Mouse (Mus musculus): ENCODE data around the gene Gucy2f. TPM values are rescaled to one million over a fixed set of nuclear protein-coding genes. Genes with fewer than 3 reads are reported as not detected.

Gucy2f gene
- polyA plus RNA-seq, 1 experiment from 2014 or later: 0.05 TPM

DNA sequence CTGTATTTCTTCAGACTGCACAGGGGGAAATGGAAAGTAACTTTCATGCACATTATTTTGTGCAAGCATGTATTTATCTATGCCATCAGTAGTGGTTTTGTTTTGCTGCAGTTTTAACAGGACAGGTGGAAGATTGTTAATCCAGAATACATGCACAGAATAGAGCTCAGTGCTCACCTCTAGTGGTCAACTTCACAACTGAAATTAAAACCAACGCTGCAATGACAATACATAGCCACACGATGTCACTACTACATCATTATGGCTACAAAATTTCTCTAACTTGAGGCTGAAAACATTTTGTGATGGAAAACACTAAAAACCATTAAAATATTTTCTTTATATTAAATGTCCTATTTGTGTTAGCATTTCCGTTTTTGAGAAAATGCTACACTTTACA is 3.6 kb upstream of the Gucy2f start:
- no peak for ATAC-seq (replicated peaks; ENCODE audit: low FRiP score, low TSS enrichment, low read depth)

DNA sequence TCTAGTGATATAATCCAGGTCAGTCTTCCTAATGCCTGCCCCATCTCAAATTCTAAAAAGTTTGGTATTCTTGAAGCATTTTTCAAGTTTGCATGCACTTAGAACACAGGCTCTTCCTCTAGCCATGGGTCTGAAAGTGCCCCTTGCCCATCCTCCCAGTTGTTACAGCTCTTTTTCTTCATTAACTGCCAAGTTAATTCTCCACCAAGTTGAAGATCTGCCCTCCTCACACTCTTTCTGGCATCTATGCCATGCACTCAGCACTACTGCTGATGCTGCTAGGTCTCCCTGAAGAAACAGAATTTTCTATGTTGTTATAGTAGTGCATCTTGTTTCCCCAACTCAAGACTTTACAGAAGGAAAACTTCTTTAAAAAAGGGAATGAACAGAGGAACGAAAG is 1.2 kb downstream of the Gucy2f start:
- WGBS: 94% methylated on average over 1 of the region's 1 CpGs
- ATAC-seq (replicated peaks; ENCODE audit: low FRiP score, low TSS enrichment, low read depth): no peak
- Histone ChIP-seq H3K27me3 (replicated peaks; ENCODE audit: control insufficient read depth, insufficient read depth, low read length) (0 out of 2 replicates have a peak, but pooled peaks cover 3% of the 10 kb centered on the region), H3K9ac (ENCODE audit: low read length) (no peak overlapping the region), H3K4me3 (ENCODE audit: low read depth, low read length) (no peak overlapping the region), H3K27ac (ENCODE audit: low read depth) (no peak overlapping the region), H3K4me1 (replicated peaks; ENCODE audit: control insufficient read depth, insufficient read depth, low read length) (no peaks in the 10 kb centered on the region), H3K9me3 (ENCODE audit: control insufficient read depth, low read length) (no peaks in the 10 kb centered on the region), H3K4me2 (ENCODE audit: low read length) (no peak overlapping the region), H3K36me3 (ENCODE audit: control insufficient read depth, insufficient read depth, low read length) (no peaks in the 10 kb centered on the region)
- DNase-seq (ENCODE audit: low spot score): no peak

More for the DNA sequence above, 3.6 kb upstream of the Gucy2f start:
- no peaks in the 10 kb centered on the region for H3K36me3 ChIP-seq (ENCODE audit: control insufficient read depth, insufficient read depth, low read length)
- H3K9me3 ChIP-seq (ENCODE audit: control insufficient read depth, low read length): no peaks in the 10 kb centered on the region
- DNase-seq (ENCODE audit: low spot score): peak; percentile 52
- no peak overlapping the region for H3K4me2 ChIP-seq (ENCODE audit: low read length)
- no peak overlapping the region for H3K4me3 ChIP-seq (ENCODE audit: low read depth, low read length)
- H3K4me1 ChIP-seq (replicated peaks; ENCODE audit: control insufficient read depth, insufficient read depth, low read length): no peaks in the 10 kb centered on the region
- H3K27me3 ChIP-seq (replicated peaks; ENCODE audit: control insufficient read depth, insufficient read depth, low read length): 0 out of 2 replicates have a peak, but pooled peaks cover 3% of the 10 kb centered on the region
- H3K9ac ChIP-seq (ENCODE audit: low read length): no peak overlapping the region
- 9% methylated on average over 3 of the region's 3 CpGs for WGBS
- no peak overlapping the region for H3K27ac ChIP-seq (ENCODE audit: low read depth)

DNA sequence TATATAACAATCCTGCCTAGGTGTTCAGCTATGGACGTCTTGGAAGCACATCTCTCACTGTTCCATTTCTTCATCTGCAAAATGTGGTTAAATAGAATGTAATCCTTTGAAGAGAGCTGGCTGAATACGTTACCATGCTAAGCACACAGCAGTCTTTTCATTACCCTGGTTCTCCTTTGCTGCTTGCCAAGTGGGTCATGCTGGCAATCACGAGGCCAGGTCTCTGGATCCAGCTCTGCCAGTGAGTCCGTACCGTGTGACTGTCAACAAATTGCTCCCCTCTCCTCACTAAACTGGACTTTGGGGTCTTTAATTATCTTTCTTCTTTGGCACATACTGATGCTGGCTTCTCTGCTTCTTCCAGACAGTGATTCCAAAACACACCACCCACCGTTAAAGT is 2.3 kb downstream of the Gucy2f start:
- Histone ChIP-seq H3K4me1 (replicated peaks; ENCODE audit: control insufficient read depth, insufficient read depth, low read length) (no peaks in the 10 kb centered on the region), H3K9me3 (ENCODE audit: control insufficient read depth, low read length) (no peaks in the 10 kb centered on the region), H3K4me3 (ENCODE audit: low read depth, low read length) (no peak overlapping the region), H3K27ac (ENCODE audit: low read depth) (no peak overlapping the region), H3K4me2 (ENCODE audit: low read length) (no peak overlapping the region), H3K36me3 (ENCODE audit: control insufficient read depth, insufficient read depth, low read length) (no peaks in the 10 kb centered on the region), H3K27me3 (replicated peaks; ENCODE audit: control insufficient read depth, insufficient read depth, low read length) (0 out of 2 replicates have a peak, but pooled peaks cover 3% of the 10 kb centered on the region), H3K9ac (ENCODE audit: low read length) (no peak overlapping the region)
- WGBS: 73% methylated on average over 6 of the region's 6 CpGs
- DNase-seq (ENCODE audit: low spot score): no peak
- ATAC-seq (replicated peaks; ENCODE audit: low FRiP score, low TSS enrichment, low read depth): no peak

DNA sequence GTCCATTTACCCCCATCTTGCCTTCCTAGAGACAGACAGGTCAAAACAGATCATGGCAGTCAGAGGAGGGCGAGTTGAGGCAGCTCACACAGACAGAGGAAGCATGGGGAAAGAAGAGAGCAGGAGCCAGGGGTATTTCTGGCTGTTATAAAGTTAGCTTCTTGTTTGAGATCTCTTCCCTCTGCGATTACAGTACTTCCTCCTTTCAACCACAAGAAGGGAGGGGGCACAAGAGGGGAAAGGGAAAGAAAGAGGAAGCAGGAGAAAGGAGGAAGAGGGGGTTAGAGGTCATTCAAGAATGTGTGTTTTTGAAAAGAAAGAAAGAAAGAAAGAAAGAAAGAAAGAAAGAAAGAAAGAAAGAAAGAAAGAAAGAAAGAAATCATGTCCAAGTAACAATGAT is 6.4 kb downstream of the Gucy2f start:
- Histone ChIP-seq H3K27me3 (replicated peaks; ENCODE audit: control insufficient read depth, insufficient read depth, low read length) (no peaks in the 10 kb centered on the region), H3K9ac (ENCODE audit: low read length) (no peak overlapping the region), H3K4me2 (ENCODE audit: low read length) (no peak overlapping the region), H3K4me3 (ENCODE audit: low read depth, low read length) (no peak overlapping the region), H3K4me1 (replicated peaks; ENCODE audit: control insufficient read depth, insufficient read depth, low read length) (no peaks in the 10 kb centered on the region), H3K27ac (ENCODE audit: low read depth) (no peak overlapping the region), H3K9me3 (ENCODE audit: control insufficient read depth, low read length) (no peaks in the 10 kb centered on the region), H3K36me3 (ENCODE audit: control insufficient read depth, insufficient read depth, low read length) (no peaks in the 10 kb centered on the region)
- ATAC-seq (replicated peaks; ENCODE audit: low FRiP score, low TSS enrichment, low read depth): no peak
- WGBS: 73% methylated on average over 2 of the region's 2 CpGs
- DNase-seq (ENCODE audit: low spot score): no peak

DNA sequence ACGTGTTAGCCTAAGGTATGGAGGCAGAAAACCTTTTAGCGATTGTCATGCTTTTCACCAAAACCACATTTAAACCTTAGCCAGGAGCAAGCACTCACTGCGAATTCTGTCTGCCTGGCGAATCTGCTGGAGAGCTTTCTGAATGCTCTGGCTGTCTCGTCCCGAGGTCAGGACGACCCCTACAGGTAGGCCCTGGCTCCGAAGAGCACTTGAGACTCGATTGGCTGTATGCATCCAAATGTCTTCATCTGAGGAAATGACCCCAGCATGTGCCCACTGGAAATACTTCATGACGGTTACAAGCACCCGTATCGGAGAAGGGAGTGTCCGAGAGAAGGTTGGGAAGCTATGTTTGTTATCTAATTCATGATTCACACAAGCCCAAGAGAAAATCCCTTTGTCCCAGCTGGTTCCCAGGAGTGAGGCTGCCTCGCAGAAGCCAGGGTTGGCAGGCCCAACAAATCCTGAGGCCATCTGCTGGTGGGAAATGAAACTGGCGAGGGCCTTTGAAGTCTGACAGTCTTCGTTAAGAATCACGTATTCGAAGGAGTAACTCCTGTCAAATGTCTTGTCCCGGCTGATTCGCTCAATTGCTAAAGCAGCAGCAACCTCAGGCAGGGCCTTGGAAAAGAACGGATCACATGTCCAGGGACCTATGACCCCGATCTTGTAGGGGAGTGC is 7.6 kb downstream of the Gucy2f start:
- 29% methylated on average over 22 of the region's 22 CpGs for WGBS
- Histone ChIP-seq H3K9ac (ENCODE audit: low read length) (no peak overlapping the region), H3K9me3 (ENCODE audit: control insufficient read depth, low read length) (no peaks in the 10 kb centered on the region), H3K4me2 (ENCODE audit: low read length) (no peak overlapping the region), H3K27ac (ENCODE audit: low read depth) (no peak overlapping the region), H3K36me3 (ENCODE audit: control insufficient read depth, insufficient read depth, low read length) (no peaks in the 10 kb centered on the region), H3K4me3 (ENCODE audit: low read depth, low read length) (no peak overlapping the region), H3K27me3 (replicated peaks; ENCODE audit: control insufficient read depth, insufficient read depth, low read length) (no peaks in the 10 kb centered on the region), H3K4me1 (replicated peaks; ENCODE audit: control insufficient read depth, insufficient read depth, low read length) (no peaks in the 10 kb centered on the region)
- 0 out of 2 replicates have a peak, but pooled peaks have one; percentile 32 for ATAC-seq (replicated peaks; ENCODE audit: low FRiP score, low TSS enrichment, low read depth)
- peak; percentile 62 for DNase-seq (ENCODE audit: low spot score)

DNA sequence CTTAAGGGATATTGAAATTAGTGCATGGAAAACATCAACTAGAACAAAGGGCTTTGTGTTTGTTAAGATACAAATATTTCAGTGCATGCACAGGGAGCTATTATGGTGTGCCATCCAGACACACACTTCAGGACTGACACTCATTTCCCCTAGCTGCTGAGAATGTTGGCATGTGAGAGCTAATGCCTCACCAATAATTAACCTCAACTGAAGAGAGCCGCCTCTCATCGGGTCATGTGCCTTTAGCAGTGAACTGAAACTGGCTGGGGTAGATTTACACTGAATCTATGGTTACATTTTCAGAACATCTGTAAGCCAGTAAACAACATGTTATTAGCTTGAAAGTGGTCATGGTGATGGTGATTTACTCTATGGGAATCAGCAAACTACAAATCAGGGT is 14.7 kb downstream of the Gucy2f start:
- no peaks in the 10 kb centered on the region for H3K36me3 ChIP-seq (ENCODE audit: control insufficient read depth, insufficient read depth, low read length)
- H3K4me2 ChIP-seq (ENCODE audit: low read length): no peak overlapping the region
- 64% methylated on average over 2 of the region's 2 CpGs for WGBS
- peaks cover 4% of the 10 kb centered on the region; the same call in 1 of the 2 replicates for H3K27me3 ChIP-seq (replicated peaks; ENCODE audit: control insufficient read depth, insufficient read depth, low read length)
- no peak for DNase-seq (ENCODE audit: low spot score)
- ATAC-seq (replicated peaks; ENCODE audit: low FRiP score, low TSS enrichment, low read depth): no peak
- H3K9ac ChIP-seq (ENCODE audit: low read length): no peak overlapping the region
- H3K4me3 ChIP-seq (ENCODE audit: low read depth, low read length): no peak overlapping the region
- H3K4me1 ChIP-seq (replicated peaks; ENCODE audit: control insufficient read depth, insufficient read depth, low read length): no peaks in the 10 kb centered on the region
- no peaks in the 10 kb centered on the region for H3K9me3 ChIP-seq (ENCODE audit: control insufficient read depth, low read length)
- no peak overlapping the region for H3K27ac ChIP-seq (ENCODE audit: low read depth)

DNA sequence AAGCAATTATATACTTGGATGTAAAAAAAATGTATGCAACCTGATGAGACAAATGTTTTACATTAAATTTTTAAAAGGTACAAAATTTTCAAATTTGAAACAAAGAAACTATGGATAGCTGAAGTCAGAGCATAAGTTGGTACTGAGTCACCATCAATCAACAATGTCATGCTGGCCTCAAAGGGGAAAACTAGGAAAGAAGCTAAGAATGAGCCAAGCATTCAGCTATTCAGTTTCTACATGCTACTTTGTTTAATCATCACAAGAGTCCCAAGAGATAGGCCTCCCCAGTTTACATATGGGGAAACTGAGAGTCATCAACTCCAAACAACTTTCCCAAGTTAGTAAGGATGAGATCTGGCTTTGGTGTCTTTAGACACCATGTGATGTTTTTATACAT is 19.8 kb downstream of the Gucy2f start:
- H3K27me3 ChIP-seq (replicated peaks; ENCODE audit: control insufficient read depth, insufficient read depth, low read length): peaks cover 4% of the 10 kb centered on the region; the same call in 1 of the 2 replicates
- H3K4me2 ChIP-seq (ENCODE audit: low read length): no peak overlapping the region
- no peak overlapping the region for H3K27ac ChIP-seq (ENCODE audit: low read depth)
- no peak for DNase-seq (ENCODE audit: low spot score)
- no peak for ATAC-seq (replicated peaks; ENCODE audit: low FRiP score, low TSS enrichment, low read depth)
- no peak overlapping the region for H3K9ac ChIP-seq (ENCODE audit: low read length)
- no peaks in the 10 kb centered on the region for H3K4me1 ChIP-seq (replicated peaks; ENCODE audit: control insufficient read depth, insufficient read depth, low read length)
- H3K36me3 ChIP-seq (ENCODE audit: control insufficient read depth, insufficient read depth, low read length): no peaks in the 10 kb centered on the region
- H3K4me3 ChIP-seq (ENCODE audit: low read depth, low read length): no peak overlapping the region
- H3K9me3 ChIP-seq (ENCODE audit: control insufficient read depth, low read length): no peaks in the 10 kb centered on the region

DNA sequence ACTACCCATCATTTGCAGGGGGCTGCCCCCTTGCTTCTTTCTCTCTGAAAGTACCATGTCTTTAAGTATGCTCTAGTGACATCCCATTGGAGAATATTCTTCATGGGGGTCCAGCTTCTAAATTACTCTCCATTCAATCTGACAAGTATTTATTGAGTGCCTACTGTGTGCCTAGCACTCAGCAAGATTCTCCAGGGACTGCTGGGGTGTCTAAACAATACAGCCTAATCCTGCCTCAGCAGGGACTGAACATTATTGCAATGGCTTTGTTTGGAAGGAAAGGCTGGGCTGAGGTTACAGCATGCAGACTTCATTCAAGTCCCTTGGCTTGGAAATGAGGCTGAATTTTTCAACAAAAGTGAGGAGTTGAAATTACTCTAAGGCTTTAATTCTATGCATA is 81.0 kb downstream of the Gucy2f start:
- Histone ChIP-seq H3K4me2 (ENCODE audit: low read length) (no peak overlapping the region), H3K27me3 (replicated peaks; ENCODE audit: control insufficient read depth, insufficient read depth, low read length) (0 out of 2 replicates have a peak, but pooled peaks cover 4% of the 10 kb centered on the region), H3K36me3 (ENCODE audit: control insufficient read depth, insufficient read depth, low read length) (no peaks in the 10 kb centered on the region), H3K27ac (ENCODE audit: low read depth) (no peak overlapping the region), H3K9ac (ENCODE audit: low read length) (no peak overlapping the region), H3K4me1 (replicated peaks; ENCODE audit: control insufficient read depth, insufficient read depth, low read length) (no peaks in the 10 kb centered on the region), H3K4me3 (ENCODE audit: low read depth, low read length) (no peak overlapping the region), H3K9me3 (ENCODE audit: control insufficient read depth, low read length) (no peaks in the 10 kb centered on the region)
- DNase-seq (ENCODE audit: low spot score): no peak
- ATAC-seq (replicated peaks; ENCODE audit: low FRiP score, low TSS enrichment, low read depth): no peak

DNA sequence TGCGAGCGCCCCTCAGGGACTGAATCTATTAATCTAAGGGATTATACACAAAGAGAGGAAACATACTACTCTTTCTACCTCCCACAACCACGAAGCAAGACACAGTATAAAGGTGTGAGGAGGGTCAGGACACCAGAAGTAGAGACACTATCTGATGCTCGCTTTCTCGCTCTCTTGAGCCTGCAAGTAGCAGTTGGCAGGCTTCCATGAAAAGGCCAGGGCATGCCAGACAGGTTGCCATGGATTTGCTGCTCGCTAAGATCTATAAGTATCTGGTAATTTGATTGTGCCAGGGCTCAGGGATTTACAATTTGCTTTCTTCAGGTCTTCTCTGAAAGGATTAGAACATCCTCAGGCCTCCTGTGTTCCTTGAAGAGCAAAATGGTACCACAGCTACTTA is 85.5 kb downstream of the Gucy2f start:
- Histone ChIP-seq H3K27ac (ENCODE audit: low read depth) (no peak overlapping the region), H3K36me3 (ENCODE audit: control insufficient read depth, insufficient read depth, low read length) (no peaks in the 10 kb centered on the region), H3K4me3 (ENCODE audit: low read depth, low read length) (no peak overlapping the region), H3K4me2 (ENCODE audit: low read length) (no peak overlapping the region), H3K27me3 (replicated peaks; ENCODE audit: control insufficient read depth, insufficient read depth, low read length) (no peaks in the 10 kb centered on the region; the same call in 1 of the 2 replicates), H3K9me3 (ENCODE audit: control insufficient read depth, low read length) (no peaks in the 10 kb centered on the region), H3K4me1 (replicated peaks; ENCODE audit: control insufficient read depth, insufficient read depth, low read length) (no peaks in the 10 kb centered on the region), H3K9ac (ENCODE audit: low read length) (no peak overlapping the region)
- DNase-seq (ENCODE audit: low spot score): no peak
- ATAC-seq (replicated peaks; ENCODE audit: low FRiP score, low TSS enrichment, low read depth): no peak
- WGBS: 71% methylated on average over 6 of the region's 6 CpGs

Measured in intestine, embryonic 14.5 days (tissue).